Mouse (Mus musculus): Measurements from ENCODE around the gene Pde6g. TPM values are rescaled to one million over a fixed set of nuclear protein-coding genes. Genes with fewer than 3 reads are reported as not detected.
"Not testable (repeated sequence)": the region's sequence is repeated elsewhere in the genome, so short reads cannot be mapped to it uniquely, and the experiment has no call there.

Gene Pde6g
- total RNA-seq, 2 experiments from 2014 or later: 0.18 to 0.55 TPM

GRCm38 (mm10) chr11:120422651-120423568, 30.4 kb downstream of the Pde6g start:
- no peak for DNase-seq

GRCm38 (mm10) chr11:120418592-120418991, 34.7 kb downstream of the Pde6g start:
- DNase-seq: no peak

- no peak for DNase-seq
These were observed 35.4 kb downstream of the Pde6g start for GRCm38 (mm10) chr11:120417852-120418251.

- DNase-seq: not testable (repeated sequence)
These were observed 39.7 kb downstream of the Pde6g start for GRCm38 (mm10) chr11:120413621-120414020.

- DNase-seq: no peak
These were observed 46.9 kb downstream of the Pde6g start for GRCm38 (mm10) chr11:120406445-120406844.

GRCm38 (mm10) chr11:120405867-120406266, 47.4 kb downstream of the Pde6g start:
- no peak for DNase-seq

- DNase-seq: no peak
These were observed 48.5 kb downstream of the Pde6g start for GRCm38 (mm10) chr11:120404814-120405213.

- DNase-seq: no peak
These were observed 54.0 kb downstream of the Pde6g start for GRCm38 (mm10) chr11:120399319-120399718.

Other genes starting within 250 kb of the Pde6g start
- gene Bahcc1, start 220.6 kb downstream of the Pde6g start, total RNA-seq (2021): 10 to 100 TPM; 14.1 to 16.5 TPM
- 1,000 to 10,000 TPM in 1 of 2 experiments, 100 to 1,000 TPM in 1; 930 to 1,002 TPM for gene Actg1, start 105.0 kb downstream of the Pde6g start, total RNA-seq (2021)
- under 1 TPM in 1 of 2 experiments, not detected in 1; 0.34 TPM for gene Fscn2, start 92.0 kb downstream of the Pde6g start, total RNA-seq (2021)
- gene Faap100, start 74.7 kb downstream of the Pde6g start, total RNA-seq (2021): 10 to 100 TPM; 31.4 to 34.4 TPM
- 10 to 100 TPM; 63.3 to 63.8 TPM for gene Nploc4, start 15.8 kb downstream of the Pde6g start, total RNA-seq (2021)
- gene Tspan10, start 10.9 kb downstream of the Pde6g start, total RNA-seq (2021): 1 to 10 TPM; 3.0 to 4.0 TPM
- gene Oxld1, start 4.6 kb upstream of the Pde6g start, total RNA-seq (2021): 10 to 100 TPM; 25.1 to 26.1 TPM
- gene Ccdc137, start 4.6 kb upstream of the Pde6g start, total RNA-seq (2021): 10 to 100 TPM in 1 of 2 experiments, 1 to 10 TPM in 1; 8.7 to 10.3 TPM
- gene Arl16, start 14.1 kb upstream of the Pde6g start, total RNA-seq (2021): 10 to 100 TPM; 13.7 to 17.0 TPM
- gene Mrpl12, start 31.1 kb upstream of the Pde6g start, total RNA-seq (2021): 100 to 1,000 TPM; 229 to 250 TPM
- gene Slc25a10, start 38.3 kb upstream of the Pde6g start, total RNA-seq (2021): 10 to 100 TPM; 43.7 to 45.7 TPM
- gene Gcgr, start 77.2 kb upstream of the Pde6g start, total RNA-seq (2021): 1 to 10 TPM; 1.7 to 1.8 TPM
- 10 to 100 TPM; 76.5 to 82.6 TPM for gene Mcrip1, start 96.2 kb upstream of the Pde6g start, total RNA-seq (2021)
- under 1 TPM in 1 of 2 experiments, not detected in 1; 0.83 TPM for gene Ppp1r27, start 97.6 kb upstream of the Pde6g start, total RNA-seq (2021)
- gene P4hb, start 119.8 kb upstream of the Pde6g start, total RNA-seq (2021): 100 to 1,000 TPM; 353 to 365 TPM
- gene Arhgdia, start 128.1 kb upstream of the Pde6g start, total RNA-seq (2021): 100 to 1,000 TPM; 296 to 308 TPM
- gene Alyref, start 144.9 kb upstream of the Pde6g start, total RNA-seq (2021): 100 to 1,000 TPM; 134 TPM
- gene Anapc11, start 144.9 kb upstream of the Pde6g start, total RNA-seq (2021): 100 to 1,000 TPM; 117 to 118 TPM
- gene Npb, start 155.0 kb upstream of the Pde6g start, total RNA-seq (2021): 1 to 10 TPM; 2.4 to 2.5 TPM
- gene Pcyt2, start 164.4 kb upstream of the Pde6g start, total RNA-seq (2021): 10 to 100 TPM; 56.8 to 58.1 TPM
- 10 to 100 TPM; 10.2 to 11.7 TPM for gene Sirt7, start 171.7 kb upstream of the Pde6g start, total RNA-seq (2021)
- 10 to 100 TPM; 23.4 to 25.8 TPM for gene Mafg, start 180.1 kb upstream of the Pde6g start, total RNA-seq (2021)
- 1 to 10 TPM; 7.9 to 8.0 TPM for gene Pycr1, start 190.3 kb upstream of the Pde6g start, total RNA-seq (2021)
- 10 to 100 TPM; 26.3 to 28.1 TPM for gene Myadml2, start 194.7 kb upstream of the Pde6g start, total RNA-seq (2021)
- gene Notum, start 207.7 kb upstream of the Pde6g start, total RNA-seq (2021): under 1 TPM; 0.16 to 0.26 TPM
- gene Aspscr1, start 219.5 kb upstream of the Pde6g start, total RNA-seq (2021): 10 to 100 TPM; 62.7 to 64.0 TPM